Mouse (Mus musculus) spleen, adult 10 weeks (tissue): ENCODE data around the gene Ddx50. TPM values are rescaled to one million over a fixed set of nuclear protein-coding genes. Genes with fewer than 3 reads are reported as not detected.

Experiments
- polyA plus RNA-seq: library from polyadenylated mRNA; stranded (reverse); fragments of 350-450 nt; fragmentation: Illumina TruSeq; extraction: RNeasy Lipid Tissue Mini Kit (QIAGEN cat#74804); gene quantifications from one replicate; pipeline ENCODE4 v1.2.3, GENCODE M21; 2015; ENCODE audit warnings: low replicate concordance; ENCODE audit not compliant: insufficient read depth

Ddx50 gene
- polyA plus RNA-seq = 127 TPM

DNA sequence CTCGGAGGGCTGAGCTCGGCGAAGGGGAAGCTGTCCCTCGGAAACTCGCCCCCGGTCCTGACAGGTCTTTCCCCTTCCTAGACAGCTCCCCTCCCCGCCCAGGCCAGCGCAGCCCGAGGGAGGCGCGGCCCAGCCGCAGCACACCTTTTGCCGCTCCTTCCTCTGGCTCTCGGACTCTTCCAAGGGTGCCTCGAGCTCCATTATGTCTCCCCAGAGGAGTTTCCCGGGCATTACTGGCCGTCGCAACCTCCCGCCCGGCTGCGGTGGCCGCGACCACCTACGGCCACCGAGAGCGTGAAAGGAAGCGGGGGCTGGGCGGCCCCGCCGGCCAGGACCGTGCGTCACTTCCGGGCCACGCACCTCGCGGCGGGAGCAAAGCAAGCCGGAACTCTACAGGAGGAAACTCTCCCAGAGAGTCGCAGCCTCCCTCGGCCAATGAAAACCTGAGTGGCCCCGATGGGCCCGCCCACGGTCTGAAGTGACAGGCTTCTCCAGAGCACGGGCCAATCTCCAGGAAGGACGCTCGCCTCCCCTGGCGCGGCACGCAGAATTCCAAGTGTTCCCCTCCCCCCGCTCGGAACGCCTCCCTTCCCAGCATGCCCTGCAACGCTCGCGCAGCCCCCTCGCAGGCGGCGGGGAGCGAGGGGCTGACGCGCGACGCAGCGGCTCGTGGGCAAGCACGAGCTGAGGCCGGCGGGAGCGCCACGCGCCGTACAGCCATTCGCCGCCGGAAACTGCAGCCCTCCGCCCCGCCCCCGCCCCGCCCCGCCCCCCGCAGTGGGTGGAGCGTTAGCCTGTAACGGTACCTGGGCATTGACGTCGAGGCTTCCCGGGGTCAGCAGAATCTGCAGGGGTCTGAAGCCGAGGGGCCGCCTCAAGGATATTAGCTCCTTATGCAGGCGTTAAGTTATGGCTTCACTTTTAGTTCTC is at the start of gene Ddx50:
Gene Ddx50 (minus strand): TSS at position 338 of the 930 bp plus-strand sequence.

DNA sequence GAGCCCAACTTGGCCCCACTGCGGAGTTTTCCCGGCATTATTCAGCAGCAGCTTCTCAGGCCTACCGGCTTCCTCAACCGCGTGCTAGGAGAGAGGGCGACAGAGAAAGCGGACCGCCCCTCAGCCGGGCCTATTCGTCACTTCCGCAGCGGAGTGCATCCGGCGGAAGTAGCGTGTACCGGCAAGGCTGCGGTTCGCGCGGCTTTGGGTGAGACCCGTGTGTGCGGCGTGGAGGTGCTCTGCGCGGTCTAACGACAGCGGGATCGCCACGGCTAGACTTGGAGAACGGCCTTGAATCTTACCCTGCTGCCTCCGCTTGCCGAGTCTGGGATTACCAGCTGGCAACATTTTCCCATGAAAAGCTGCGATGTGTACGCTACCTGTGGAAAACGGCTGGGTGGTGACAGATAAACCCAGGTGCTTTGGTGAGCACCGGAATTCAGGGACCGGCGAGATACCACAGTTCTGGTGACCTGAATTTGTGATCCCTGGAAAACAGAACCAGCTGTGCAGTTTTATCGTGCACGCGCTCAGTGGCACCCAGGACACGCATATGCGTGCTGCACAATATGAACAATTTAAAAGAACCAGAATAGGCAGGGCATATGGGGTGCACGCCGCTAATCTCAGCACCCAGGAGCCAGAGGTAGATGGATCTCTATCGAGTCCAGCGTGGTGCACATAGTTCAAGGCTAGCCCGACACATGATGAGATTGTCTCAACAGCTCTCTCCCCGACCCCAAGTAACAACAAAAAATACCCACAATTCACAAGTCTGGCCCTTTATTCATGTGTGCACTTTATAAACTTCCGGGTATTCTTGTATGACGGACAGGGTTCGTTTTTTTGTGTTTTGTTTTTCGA is 48.6 kb downstream of the Ddx50 start, which contains the start of gene Ddx21:
Gene Ddx21 (minus strand): TSS at position 105 of the 864 bp plus-strand sequence.

DNA sequence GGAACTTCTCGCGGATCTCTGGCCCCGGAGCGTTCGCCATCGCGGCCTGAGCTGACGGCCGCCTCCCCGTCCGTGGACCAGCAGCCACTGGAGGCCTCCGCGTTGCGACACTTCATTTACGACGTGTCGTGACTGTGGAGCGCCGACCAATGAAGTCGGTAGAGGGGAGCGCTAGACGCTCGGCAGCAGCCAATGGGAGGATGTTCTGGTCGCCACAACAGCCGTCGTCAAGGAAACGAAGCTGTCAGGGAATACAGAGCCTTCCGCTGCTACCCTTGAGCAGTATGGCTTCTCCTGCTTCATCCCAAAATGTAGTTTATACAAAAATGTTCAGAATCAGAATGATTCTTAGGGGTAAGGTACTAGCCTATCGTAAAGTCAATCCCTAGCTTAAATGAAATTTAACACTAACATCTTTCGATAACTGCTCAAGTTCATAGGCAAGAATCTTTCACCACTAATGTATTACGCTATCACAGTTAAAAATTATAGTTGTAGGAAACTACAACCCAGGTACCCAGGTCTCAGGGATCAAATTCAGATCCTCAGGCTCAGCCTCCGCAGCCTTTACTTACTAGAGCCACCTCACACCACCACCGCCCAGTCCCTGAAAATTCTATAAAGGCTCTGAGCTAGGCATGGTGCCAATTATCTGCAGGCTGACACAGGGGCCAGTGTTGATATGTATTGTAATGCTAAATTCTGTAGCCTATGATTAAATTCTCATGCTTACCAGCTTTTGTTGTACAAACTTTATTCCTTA is 72.5 kb downstream of the Ddx50 start, which contains the start of gene Kif1bp:
Gene Kif1bp (minus strand): TSS at position 120 of the 763 bp plus-strand sequence.

Other genes with a start within 250 kb of the Ddx50 start
- not detected for gene Hkdc1, start 228.7 kb downstream of the Ddx50 start, polyA plus RNA-seq
- gene 4930507D05Rik, start 201.7 kb downstream of the Ddx50 start, polyA plus RNA-seq = not detected
- 21.7 TPM for gene Supv3l1, start 201.5 kb downstream of the Ddx50 start, polyA plus RNA-seq
- gene Vps26a, start 164.4 kb downstream of the Ddx50 start, polyA plus RNA-seq = 78.0 TPM
- 584 TPM for gene Srgn, start 123.8 kb downstream of the Ddx50 start, polyA plus RNA-seq
- gene Kif1bp, start 72.8 kb downstream of the Ddx50 start, polyA plus RNA-seq = 24.0 TPM
- gene Ddx21, start 48.9 kb downstream of the Ddx50 start, polyA plus RNA-seq = 115 TPM
- gene Stox1, start 74.9 kb upstream of the Ddx50 start, polyA plus RNA-seq = 2.7 TPM
- 137 TPM for gene Ccar1, start 141.1 kb upstream of the Ddx50 start, polyA plus RNA-seq